Mouse (Mus musculus) spleen, postnatal 4 days (tissue): ENCODE results near the gene Ndufs3.

Experiments used
- DNase-seq, 2 experiments: peaks; one replicate each; pipeline ENCODE4 v3.0.0; 2022; ENCODE audit warnings: low spot score in 2 of 2

The Ndufs3 gene

DNA sequence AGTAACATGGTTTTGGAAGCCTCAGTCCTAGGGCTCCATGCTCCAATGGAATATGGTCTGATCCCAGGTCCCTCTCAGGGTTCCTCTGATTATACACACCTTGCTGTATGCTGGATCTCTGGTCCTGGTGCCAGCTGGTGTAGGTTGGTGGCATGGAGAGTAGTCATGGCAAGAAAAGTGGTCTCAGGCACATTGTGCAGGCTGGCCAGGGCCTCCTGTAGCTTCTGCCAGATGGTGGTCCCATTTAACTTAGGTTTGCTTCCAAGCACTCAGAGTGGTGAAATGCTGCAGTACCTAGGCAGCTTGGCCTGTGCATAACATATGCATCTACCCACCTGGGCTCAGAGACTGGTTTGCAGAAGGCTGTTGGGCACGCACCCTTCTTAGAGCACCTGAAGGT, 54.2 kb downstream of the Ndufs3 start:
- no peak for DNase-seq

DNA sequence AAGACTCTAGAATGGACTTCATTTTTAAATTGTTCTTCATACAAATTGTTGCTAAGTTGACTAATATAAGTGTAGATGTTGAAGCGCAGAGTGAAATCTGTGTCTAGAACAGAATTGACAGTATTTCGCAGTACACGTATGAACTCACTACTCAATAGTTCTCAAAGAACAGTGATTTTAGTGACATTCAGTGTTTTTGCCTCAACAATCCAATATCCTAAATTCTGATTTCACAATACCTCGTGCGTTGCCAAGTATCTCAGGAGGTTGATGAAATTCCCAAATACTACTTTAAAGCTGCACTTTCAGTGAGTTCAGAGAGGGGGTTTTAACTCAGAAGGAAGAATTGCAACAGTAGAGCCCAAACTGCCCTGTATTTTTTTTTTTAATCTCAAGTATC, 56.3 kb downstream of the Ndufs3 start:
- no peak for DNase-seq

DNA sequence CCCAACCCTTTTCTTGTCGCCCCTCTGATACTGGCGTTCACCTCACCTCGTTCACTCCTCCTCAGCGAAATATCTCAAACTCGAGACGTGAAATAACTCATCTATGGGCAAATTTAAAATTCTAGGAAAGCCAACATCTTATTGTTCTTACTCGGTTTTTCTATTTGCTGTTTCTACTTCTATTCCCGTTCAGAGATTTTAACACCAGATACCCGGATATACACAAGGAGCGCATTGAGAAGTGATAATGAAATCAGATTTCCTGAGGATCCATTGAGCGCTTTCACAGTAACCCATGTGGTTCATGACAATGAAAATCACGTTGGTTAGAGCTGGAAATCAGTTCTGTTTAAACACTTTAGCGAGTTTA, 57.0 kb downstream of the Ndufs3 start:
- DNase-seq, result no peak

DNA sequence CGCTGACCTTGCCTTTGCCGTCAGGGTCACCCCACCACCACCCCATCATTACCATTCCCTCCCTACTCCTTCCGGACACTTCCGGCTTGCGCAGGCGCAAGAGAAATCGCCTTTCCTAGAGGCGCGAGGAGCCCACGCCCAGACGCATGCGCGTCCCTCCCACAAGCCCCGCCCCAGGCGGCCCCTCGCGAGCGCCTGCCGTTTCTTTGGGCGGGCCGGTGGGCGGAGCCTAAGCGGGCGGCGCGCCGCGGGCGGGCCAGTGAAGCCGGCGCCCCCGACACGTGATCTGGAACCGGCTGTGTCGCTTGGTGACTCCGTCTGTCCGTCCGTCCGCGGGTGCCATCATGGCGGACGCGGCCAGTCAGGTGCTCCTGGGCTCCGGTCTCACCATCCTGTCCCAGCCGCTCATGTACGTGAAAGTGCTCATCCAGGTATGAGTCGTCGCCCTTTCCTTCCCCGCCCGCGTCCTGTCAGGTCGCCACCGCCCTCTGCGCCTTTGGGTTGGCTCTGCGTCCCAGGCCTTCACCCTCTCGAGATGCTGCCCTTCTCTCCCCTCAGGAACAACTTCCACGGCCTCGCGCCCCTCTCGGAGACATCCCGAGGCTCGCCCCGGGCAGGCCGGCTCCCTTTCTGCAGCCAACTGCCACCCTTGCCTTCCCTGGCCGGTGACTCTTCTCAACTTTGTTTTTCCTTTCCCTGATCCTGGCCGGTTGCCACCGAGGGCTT, 57.5 kb downstream of the Ndufs3 start, which contains the start of gene Mtch2:
Gene Mtch2 (plus strand): TSS at position 201 of the 726 bp plus-strand sequence.
- peak; percentile 99 for DNase-seq

DNA sequence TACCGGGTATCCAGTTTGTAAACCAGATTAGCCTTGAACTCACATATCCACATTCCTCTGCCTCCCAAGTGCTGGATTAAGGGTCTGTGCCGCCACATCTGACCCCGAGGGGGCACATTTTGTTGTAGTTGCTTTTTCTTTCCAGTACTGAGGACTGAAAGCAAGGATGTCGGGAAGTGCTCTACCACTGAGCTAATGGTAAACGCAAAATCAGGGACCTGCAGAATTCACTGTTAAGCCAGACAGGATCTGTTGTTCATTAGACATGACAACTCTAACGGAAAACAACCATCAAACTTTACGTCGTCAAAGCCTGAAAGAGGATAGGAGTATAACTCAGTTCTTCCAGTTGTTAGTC, 58.1 kb downstream of the Ndufs3 start:
- DNase-seq, result peak in 1 of 2 experiments; percentile 63

DNA sequence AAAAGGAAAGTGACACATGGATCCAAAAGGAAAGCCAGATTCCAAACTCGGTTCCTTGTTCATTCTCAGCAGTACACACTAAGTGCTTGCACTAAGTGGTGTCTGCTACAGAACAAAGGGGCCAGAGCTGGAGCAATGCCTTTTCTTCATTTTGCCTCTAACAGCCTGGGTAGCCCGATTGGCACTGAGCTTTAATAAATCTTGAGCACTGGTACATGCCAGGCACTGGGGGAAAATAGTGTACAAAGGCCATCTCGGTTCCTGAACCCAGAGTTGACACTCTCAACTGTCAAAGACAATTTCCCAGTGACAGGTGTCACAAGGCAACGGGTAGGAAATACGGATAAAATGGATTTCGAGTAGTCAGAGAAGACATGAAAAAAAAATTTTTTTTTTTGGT, 58.5 kb downstream of the Ndufs3 start:
- no peak for DNase-seq

DNA sequence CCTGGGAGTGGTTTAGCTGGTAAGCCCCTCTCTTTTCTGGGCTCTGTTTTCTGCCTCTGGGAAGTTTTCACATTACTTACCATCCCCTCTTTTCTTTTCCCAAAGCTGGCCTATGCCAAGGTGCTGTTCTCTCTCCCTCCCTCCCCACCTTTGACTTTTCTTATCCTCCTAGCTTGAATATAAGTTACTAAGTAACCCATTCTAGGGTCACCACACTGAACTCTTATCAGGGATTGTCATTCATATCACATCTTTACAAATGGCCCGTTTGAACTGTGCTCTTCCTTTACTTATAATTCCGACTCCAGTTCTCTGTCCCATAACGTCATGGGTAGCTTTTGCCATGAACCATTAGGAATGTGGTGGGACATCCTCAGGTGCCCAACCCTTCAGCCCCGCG, 59.4 kb downstream of the Ndufs3 start:
- no peak for DNase-seq
